Mouse (Mus musculus): ENCODE measurements around the gene Kif6.

Kif6 gene

GRCm38 (mm10) chr17:49614577-49615235 lies at the start of gene Kif6:
TSS of gene Kif6 (plus strand) at chr17:49615136.
- DNase-seq (ENCODE audit: low spot score in 2 of 2): peak; percentile 84 to 91

- DNase-seq (ENCODE audit: low spot score in 2 of 2): no peak
Observed at GRCm38 (mm10) chr17:49568717-49569116, 46.2 kb upstream of the Kif6 start.

- DNase-seq (ENCODE audit: low spot score in 2 of 2): no peak
Observed at GRCm38 (mm10) chr17:49577321-49577720, 37.6 kb upstream of the Kif6 start.

GRCm38 (mm10) chr17:49582471-49582870 lies 32.5 kb upstream of the Kif6 start:
- DNase-seq (ENCODE audit: low spot score in 2 of 2): no peak

GRCm38 (mm10) chr17:49590051-49590450 lies 24.9 kb upstream of the Kif6 start:
- peak in 1 of 2 experiments; percentile 3 for DNase-seq (ENCODE audit: low spot score in 2 of 2)

GRCm38 (mm10) chr17:49605397-49605796 lies 9.5 kb upstream of the Kif6 start:
- no peak for DNase-seq (ENCODE audit: low spot score in 2 of 2)

GRCm38 (mm10) chr17:49607351-49608027 lies 7.4 kb upstream of the Kif6 start:
- no peak for DNase-seq (ENCODE audit: low spot score in 2 of 2)

DNA sequence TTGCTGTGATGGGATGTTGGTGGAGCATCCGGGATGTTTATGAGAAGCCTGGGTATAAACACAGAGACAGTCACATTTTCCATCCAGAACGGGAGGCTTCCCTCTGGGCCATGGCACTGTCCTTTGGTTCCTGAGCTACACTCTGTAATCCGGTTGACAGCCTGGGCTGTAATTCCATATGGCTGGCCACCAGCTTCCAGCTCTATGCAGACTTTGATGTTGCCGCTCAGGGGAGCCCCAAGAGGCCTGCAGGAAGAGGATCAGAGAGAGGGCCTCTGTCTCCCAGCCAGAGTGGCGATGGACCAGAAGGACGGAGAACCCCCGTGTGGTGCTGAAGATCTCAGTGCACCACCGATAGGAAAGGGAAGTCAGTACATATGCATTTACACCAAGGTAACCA lies 4.6 kb upstream of the Kif6 start:
- no peak for DNase-seq (ENCODE audit: low spot score in 2 of 2)

DNA sequence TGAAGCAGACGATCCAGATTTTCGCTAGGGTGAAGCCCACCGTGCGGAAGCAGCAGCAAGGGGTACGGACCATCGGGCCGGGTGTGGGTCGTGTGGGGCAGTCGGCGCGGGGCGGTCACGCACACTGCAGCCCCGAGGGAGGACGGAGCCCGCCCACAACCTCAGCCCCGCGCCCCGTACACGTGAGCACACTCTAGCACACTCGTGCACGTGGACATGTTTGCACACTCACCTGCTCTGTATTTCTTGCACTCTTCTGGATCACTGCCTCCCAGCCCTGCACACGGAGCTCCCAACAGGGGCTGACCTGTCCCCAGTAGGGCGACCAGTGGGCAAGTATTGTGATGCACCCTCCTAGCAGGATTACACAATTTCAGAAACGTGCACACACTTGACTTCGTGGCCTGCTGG lies 310 bp downstream of the Kif6 start:
- no peak for DNase-seq (ENCODE audit: low spot score in 2 of 2)

- DNase-seq (ENCODE audit: low spot score in 2 of 2): no peak
Observed at GRCm38 (mm10) chr17:49624572-49624971, 9.6 kb downstream of the Kif6 start.

GRCm38 (mm10) chr17:49627011-49627794 lies 12.3 kb downstream of the Kif6 start:
- peak; percentile 14 to 49 for DNase-seq (ENCODE audit: low spot score in 2 of 2)

DNA sequence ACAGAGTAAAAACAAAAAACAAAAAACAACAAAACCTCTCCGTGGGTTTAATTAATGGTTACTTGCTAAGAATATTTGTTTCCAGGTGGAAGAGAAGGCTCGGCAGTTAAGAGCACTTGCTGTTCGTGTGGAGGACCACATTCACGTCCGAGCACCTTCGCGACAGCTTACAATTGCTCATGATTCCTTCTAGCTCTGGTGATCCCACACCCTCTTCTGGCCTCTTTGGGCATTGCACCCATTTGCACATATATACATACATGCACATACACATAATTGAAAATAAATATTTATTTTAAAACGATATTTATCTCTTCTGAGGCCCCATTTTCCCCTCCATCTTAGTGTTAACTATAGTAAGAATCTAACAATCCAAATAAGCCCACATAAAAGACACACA lies 13.9 kb downstream of the Kif6 start:
- DNase-seq (ENCODE audit: low spot score in 2 of 2): no peak

- DNase-seq (ENCODE audit: low spot score in 2 of 2): no peak
Observed at GRCm38 (mm10) chr17:49633041-49633440, 18.1 kb downstream of the Kif6 start.

DNA sequence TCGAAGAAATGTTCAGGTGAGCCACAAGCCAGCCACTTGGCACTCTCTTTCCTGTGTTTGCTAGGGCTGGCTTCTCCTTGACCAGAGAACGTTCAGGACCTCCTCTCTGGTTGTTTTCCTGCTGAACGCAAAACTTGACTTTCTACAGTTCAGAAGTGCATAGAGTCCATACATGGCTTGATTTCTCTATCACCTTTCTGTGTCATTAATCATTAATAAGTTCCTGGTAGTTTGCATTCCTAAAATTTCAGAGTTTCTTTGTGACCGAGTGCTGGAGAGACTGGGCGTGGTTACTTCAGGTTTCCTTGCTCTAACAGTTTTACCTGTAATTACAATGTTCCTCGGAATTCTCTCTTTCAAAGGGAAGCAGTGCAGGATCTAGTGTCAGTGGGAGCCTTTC lies 27.0 kb downstream of the Kif6 start:
- no peak for DNase-seq (ENCODE audit: low spot score in 2 of 2)

- no peak for DNase-seq (ENCODE audit: low spot score in 2 of 2)
Observed at GRCm38 (mm10) chr17:49642336-49642735, 27.4 kb downstream of the Kif6 start.

- peak; percentile 18 to 47 for DNase-seq (ENCODE audit: low spot score in 2 of 2)
Observed at GRCm38 (mm10) chr17:49642889-49643490, 28.1 kb downstream of the Kif6 start.

DNA sequence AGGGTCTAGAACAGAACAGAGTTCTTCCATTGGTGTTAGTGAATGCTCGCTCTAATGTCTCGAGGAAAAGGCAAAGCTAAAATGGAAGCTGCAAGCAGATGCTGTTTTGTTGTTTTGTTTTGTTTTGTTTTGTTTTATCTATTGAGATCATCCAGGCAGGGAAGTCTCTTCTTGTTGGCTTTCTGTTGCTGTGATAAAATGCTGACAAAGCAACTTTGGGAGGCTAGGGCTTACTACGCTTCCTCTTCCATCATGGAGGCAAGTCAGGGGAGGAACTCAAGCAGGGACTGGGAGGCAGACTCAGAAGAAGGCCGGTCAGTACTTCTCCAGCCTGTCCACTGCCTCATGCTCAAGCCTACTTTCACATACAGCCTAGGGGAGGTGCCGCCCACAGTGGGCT lies 31.3 kb downstream of the Kif6 start:
- DNase-seq (ENCODE audit: low spot score in 2 of 2): no peak

GRCm38 (mm10) chr17:49648970-49649369 lies 34.0 kb downstream of the Kif6 start:
- no peak for DNase-seq (ENCODE audit: low spot score in 2 of 2)

- DNase-seq (ENCODE audit: low spot score in 2 of 2): no peak
Observed at GRCm38 (mm10) chr17:49649394-49649793, 34.5 kb downstream of the Kif6 start.

DNA sequence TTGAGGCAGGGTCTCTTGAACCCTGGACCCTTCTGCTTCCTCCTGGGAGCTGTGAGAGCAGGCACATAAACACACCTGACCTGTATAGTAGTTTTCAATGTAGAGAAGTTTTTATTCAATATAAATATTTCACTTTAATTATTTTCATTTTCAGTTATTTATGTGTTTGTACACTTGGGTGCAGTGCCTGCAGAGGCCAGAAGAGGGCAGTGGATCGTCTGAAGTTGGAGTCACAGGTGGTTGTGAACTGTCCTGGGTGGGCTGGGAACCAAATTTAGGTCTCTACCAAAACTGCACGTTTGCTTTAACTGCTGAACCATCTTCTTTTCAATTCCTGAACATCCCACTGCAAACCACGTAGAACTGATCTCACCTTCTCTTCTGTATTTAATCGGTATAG lies 35.4 kb downstream of the Kif6 start:
- no peak for DNase-seq (ENCODE audit: low spot score in 2 of 2)

GRCm38 (mm10) chr17:49652357-49652756 lies 37.4 kb downstream of the Kif6 start:
- no peak for DNase-seq (ENCODE audit: low spot score in 2 of 2)

DNA sequence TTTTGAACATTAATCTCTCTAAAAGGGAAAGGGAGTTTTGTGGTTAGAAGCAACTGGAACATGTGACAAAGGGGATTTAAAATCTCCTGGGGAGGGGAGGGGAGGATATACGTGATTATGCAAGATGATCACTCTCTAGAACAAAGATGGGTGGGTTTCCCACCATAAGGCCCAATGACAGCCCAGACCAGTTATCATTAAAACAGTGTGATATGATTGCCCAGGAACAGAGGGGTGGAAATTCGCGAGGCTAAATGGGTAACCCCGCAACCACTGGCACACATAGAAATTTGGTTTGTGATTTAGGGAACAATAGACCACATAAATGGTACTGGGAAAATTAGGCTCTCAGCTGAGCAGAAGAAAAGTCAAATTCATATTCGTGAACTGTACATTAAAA lies 37.9 kb downstream of the Kif6 start:
- DNase-seq (ENCODE audit: low spot score in 2 of 2): no peak
